Mouse (Mus musculus) cerebellum, adult 2 months (tissue): Measurements from ENCODE around the gene Samd4.

ENCODE experiments used
- CTCF ChIP-seq: fragments of 200-500 bp; IDR thresholded peaks from 2 replicates; pipeline ENCODE4 v1.5.1; 2011; ENCODE audit warnings: low read depth, mild to moderate bottlenecking, control low read depth, low read length, moderate library complexity, borderline replicate concordance; ENCODE audit not compliant: insufficient read depth
- POLR2A ChIP-seq: fragments of 200-500 bp; IDR thresholded peaks from 2 replicates; pipeline ENCODE4 v1.6.1; 2011; ENCODE audit warnings: low read length, control low read depth, borderline replicate concordance; ENCODE audit not compliant: insufficient read depth

DNA sequence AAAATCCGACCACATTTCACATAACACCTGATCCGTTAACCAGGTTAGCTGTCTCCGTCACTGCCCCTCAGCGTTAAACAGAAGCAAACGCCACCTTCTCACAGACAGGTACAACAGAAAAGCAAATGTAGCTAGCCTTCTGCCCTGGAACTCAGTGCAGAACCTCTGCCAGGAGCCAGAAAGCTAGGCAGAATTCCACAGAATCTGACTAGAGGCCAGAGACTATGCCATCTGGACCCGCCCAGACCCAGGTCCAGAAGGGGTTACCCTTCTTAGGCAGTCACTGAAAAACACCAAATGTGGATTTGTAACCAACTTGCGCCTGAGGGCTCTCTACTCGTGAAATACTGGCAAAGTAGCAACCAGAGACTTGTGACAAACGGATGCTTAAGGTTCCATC is 228.7 kb downstream of the Samd4 start:
- TF ChIP-seq POLR2A: no peak
- TF ChIP-seq CTCF: no peak
